Mouse (Mus musculus) naive thymus-derived CD4-positive, alpha-beta T cell, adult 2 months (primary cell): ENCODE measurements at regions not wholly inside any gene's neighbourhood (a gene's known extent, or its start where the extent isn't known, plus 50 kb on each side); places are given as distances from the start of the nearest gene placed in this dataset.

Experiments
- DNase-seq: peaks from one replicate; pipeline ENCODE4 v3.0.0-alpha.2; 2011; ENCODE audit warnings: low read depth

DNA sequence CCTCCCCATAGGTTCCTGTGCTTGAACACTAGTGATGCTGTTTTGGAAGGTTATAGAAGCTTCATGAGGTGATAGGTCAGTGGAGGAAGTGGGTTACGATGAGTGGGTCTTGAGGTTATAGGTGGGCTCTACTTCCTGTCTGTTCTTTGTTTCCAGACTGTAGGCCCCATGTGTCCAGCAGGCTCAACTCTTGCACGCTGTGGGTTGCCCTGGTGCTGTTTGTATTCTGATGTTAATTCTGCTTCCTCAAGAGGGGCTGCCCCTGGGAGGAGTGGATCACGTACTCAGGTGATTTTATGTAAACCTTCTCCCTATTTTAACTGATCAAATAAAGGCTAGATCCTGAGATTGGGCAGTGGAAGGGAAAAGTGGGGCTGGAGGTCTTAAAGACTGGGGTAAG is 60.4 kb upstream of the Rap1gds1 start:
- DNase-seq, result no peak

DNA sequence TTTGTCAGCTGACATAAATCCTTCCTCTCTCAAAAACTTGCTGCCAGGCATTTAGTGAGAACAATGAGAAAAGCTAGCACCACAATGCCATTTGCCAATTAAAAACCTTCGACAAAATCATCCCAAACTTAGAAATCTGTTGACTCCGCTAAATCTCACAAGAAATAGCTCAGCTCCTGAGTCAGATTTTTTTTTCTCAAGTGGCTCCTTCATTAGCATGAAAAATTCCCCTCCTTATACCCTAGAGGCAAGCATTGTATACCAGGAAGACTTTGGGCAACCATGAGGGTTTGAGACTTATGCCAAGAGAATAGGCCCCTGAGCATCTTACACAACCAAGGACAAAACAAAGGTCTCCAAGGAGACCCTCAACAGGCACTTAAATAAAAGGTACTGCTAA is 61.0 kb upstream of the Rap1gds1 start:
- no peak for DNase-seq

DNA sequence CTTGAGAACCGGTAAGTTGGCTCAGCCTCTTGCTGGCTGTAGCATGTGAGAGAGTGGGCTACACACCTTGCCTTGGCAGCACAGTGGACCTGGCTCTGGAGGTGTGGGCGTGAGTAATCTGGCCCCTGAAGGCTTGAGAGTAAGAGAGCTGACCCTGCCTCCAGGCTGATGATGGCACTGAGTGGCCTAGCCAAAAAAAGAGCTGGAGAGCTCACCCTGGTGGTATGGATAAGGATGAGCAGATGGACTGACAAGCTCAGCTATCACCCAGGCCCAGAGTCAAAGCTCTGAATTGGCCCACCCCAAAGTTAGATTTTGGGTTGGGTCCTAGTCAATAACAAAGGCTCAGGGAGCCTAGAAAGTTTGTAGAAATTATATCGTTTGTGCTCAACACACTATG is 52.8 kb upstream of the Stpg2 start:
- peak; percentile 2 for DNase-seq

DNA sequence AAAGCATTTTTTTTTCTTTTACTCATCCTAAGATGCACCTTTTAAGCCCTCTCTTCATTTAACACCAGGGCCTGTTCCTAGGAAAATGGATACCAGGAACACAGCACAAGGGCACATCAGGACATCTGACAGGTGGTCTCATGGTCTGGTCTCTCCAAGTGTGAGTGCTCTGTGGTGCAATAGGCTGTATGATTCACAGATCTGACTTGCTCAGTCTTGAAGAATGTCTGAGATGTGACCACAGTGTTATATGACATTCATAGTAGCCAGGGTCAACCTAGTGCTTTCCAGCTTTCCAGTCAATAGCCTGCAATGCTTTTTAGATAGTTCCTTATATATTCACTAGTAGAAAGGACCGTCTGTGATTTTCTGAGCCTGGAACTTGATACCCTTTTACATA is 51.2 kb upstream of the Stpg2 start:
- DNase-seq, result no peak
